Mouse (Mus musculus) lung, postnatal 0 days (tissue): ENCODE results near the gene Rcbtb1. TPM values are rescaled to one million over a fixed set of nuclear protein-coding genes. Genes with fewer than 3 reads are reported as not detected.

Source experiments
- ATAC-seq: fragments of 200-750 bp; cut with Nextera tagmentation; 2 replicates; pipeline ENCODE4 v1.8.0; 2017; ENCODE audit warnings: moderate library complexity
- DNase-seq: peaks from one replicate; pipeline ENCODE4 v3.0.0-alpha.2; 2016; ENCODE audit warnings: low spot score
- H3K27ac ChIP-seq: fragments of 300-500 bp; sonication (generic); 2 replicates; pipeline ENCODE4 v1.5.1; 2014; ENCODE audit warnings: antibody characterized with exemption, mild to moderate bottlenecking, low read length, mixed read lengths
- H3K27me3 ChIP-seq: fragments of 300-500 bp; sonication (generic); replicated peaks from 2 replicates; pipeline ENCODE4 v1.6.1; 2014; ENCODE audit warnings: low read length, mixed read lengths; ENCODE audit not compliant: insufficient read depth
- H3K36me3 ChIP-seq: fragments of 300-500 bp; sonication (generic); 2 replicates; pipeline ENCODE4 v1.6.1; 2014; ENCODE audit warnings: low read length, mixed read lengths; ENCODE audit not compliant: insufficient read depth
- H3K4me1 ChIP-seq: fragments of 300-500 bp; sonication (generic); 2 replicates; pipeline ENCODE4 v1.6.1; 2014; ENCODE audit warnings: antibody characterized with exemption, low read depth, low read length, mixed read lengths; ENCODE audit not compliant: insufficient read depth
- H3K4me2 ChIP-seq: fragments of 300-500 bp; sonication (generic); replicated peaks from 2 replicates; pipeline ENCODE4 v1.6.1; 2014; ENCODE audit warnings: low read depth, mild to moderate bottlenecking, low read length, moderate library complexity, mixed read lengths
- H3K4me3 ChIP-seq: fragments of 300-500 bp; sonication (generic); 2 replicates; pipeline ENCODE4 v1.5.1; 2014; ENCODE audit warnings: low read depth, low read length
- H3K9ac ChIP-seq: fragments of 300-500 bp; sonication (generic); replicated peaks from 2 replicates; pipeline ENCODE4 v1.6.1; 2014; ENCODE audit warnings: low read depth, mild to moderate bottlenecking
- H3K9me3 ChIP-seq: fragments of 300-500 bp; sonication (generic); 2 replicates; pipeline ENCODE4 v1.6.1; 2016; ENCODE audit warnings: low read length, mixed read lengths
- CTCF ChIP-seq: IDR thresholded peaks from 2 replicates; pipeline ENCODE4 v1.5.1; 2016; ENCODE audit warnings: antibody characterized with exemption, mild to moderate bottlenecking
- EP300 ChIP-seq: IDR thresholded peaks from 2 replicates; pipeline ENCODE4 v1.6.1; 2016; ENCODE audit warnings: antibody characterized with exemption, mild to moderate bottlenecking, control low read depth
- WGBS: fragments of 180-500 bp; shearing (Covaris S2); extraction: QIAGEN DNeasy Blood & Tissue Kit; methylation state at CpG from one replicate; pipeline ENCODE4 v1.1.7; 2014; 5-methylcytosine and 5-hydroxymethylcytosine counted together
- polyA plus RNA-seq: library from polyadenylated mRNA; unstranded; fragments of >200 nt; fragmentation: Nextera tagmentation; extraction: Ambion mirVana; gene quantifications from 2 replicates; pipeline ENCODE4 v1.2.1, GENCODE M21; 2015

Rcbtb1 gene
- polyA plus RNA-seq, 1 experiment from 2014 or later: 15.0 TPM

- H3K27ac ChIP-seq: no peak overlapping the region
- WGBS: 80% methylated on average over 2 of the region's 2 CpGs
- H3K36me3 ChIP-seq: no peaks in the 10 kb centered on the region
- ATAC-seq (no peak), DNase-seq (no peak)
- no peaks in the 10 kb centered on the region for H3K9me3 ChIP-seq
- H3K9ac ChIP-seq: no peak overlapping the region
- no peaks in the 10 kb centered on the region for H3K4me1 ChIP-seq
- H3K27me3 ChIP-seq: no peaks in the 10 kb centered on the region
- TF ChIP-seq EP300: no peak
- no peak for TF ChIP-seq CTCF
- H3K4me3 ChIP-seq: no peak overlapping the region
- H3K4me2 ChIP-seq: no peak overlapping the region
These were observed 14.9 kb upstream of the Rcbtb1 start for GRCm38 (mm10) chr14:59186121-59186520.

- no peaks in the 10 kb centered on the region for H3K9me3 ChIP-seq
- peak overlapping the region; percentile 54 for H3K4me2 ChIP-seq
- H3K4me3 ChIP-seq: peak overlapping the region; percentile 96
- no peak for ATAC-seq
- H3K4me1 ChIP-seq: no peaks in the 10 kb centered on the region
- peak overlapping the region; percentile 93 for H3K27ac ChIP-seq
- no peaks in the 10 kb centered on the region for H3K27me3 ChIP-seq
- no peak for TF ChIP-seq EP300
- H3K9ac ChIP-seq: peak overlapping the region; percentile 97
- no peak for DNase-seq
- H3K36me3 ChIP-seq: no peaks in the 10 kb centered on the region
- under 1% methylated on average over 21 of the region's 21 CpGs for WGBS
These were observed 701 bp downstream of the Rcbtb1 start for GRCm38 (mm10) chr14:59201604-59202215.

- no peak for TF ChIP-seq CTCF
- TF ChIP-seq EP300: no peak
- 43% methylated on average over 7 of the region's 7 CpGs for WGBS
- no peak overlapping the region for H3K9ac ChIP-seq
- H3K4me2 ChIP-seq: no peak overlapping the region
- H3K27ac ChIP-seq: no peak overlapping the region
- ATAC-seq (no peak), DNase-seq (no peak)
- H3K4me1 ChIP-seq: no peaks in the 10 kb centered on the region
- H3K4me3 ChIP-seq: no peak overlapping the region
- H3K27me3 ChIP-seq: no peaks in the 10 kb centered on the region
- H3K9me3 ChIP-seq: no peaks in the 10 kb centered on the region
- H3K36me3 ChIP-seq: no peaks in the 10 kb centered on the region
These were observed 4.5 kb downstream of the Rcbtb1 start for GRCm38 (mm10) chr14:59205461-59205860.

GRCm38 (mm10) chr14:59205976-59206583 lies 5.1 kb downstream of the Rcbtb1 start:
- Histone ChIP-seq H3K9ac (no peak overlapping the region), H3K4me1 (no peaks in the 10 kb centered on the region), H3K9me3 (no peaks in the 10 kb centered on the region), H3K4me2 (no peak overlapping the region), H3K27ac (no peak overlapping the region), H3K27me3 (no peaks in the 10 kb centered on the region), H3K36me3 (no peaks in the 10 kb centered on the region), H3K4me3 (no peak overlapping the region)
- ATAC-seq (no peak), DNase-seq (no peak)
- WGBS: 69% methylated on average over 10 of the region's 10 CpGs
- TF ChIP-seq CTCF (no peak), EP300 (no peak)

- Histone ChIP-seq H3K36me3 (no peaks in the 10 kb centered on the region), H3K4me3 (no peak overlapping the region), H3K4me1 (no peaks in the 10 kb centered on the region), H3K4me2 (no peak overlapping the region), H3K9me3 (no peaks in the 10 kb centered on the region), H3K27me3 (no peaks in the 10 kb centered on the region), H3K27ac (no peak overlapping the region), H3K9ac (no peak overlapping the region)
- 76% methylated on average over 7 of the region's 7 CpGs for WGBS
- no peak for TF ChIP-seq EP300
- TF ChIP-seq CTCF: no peak
- no peak for ATAC-seq
- DNase-seq: no peak
These were observed 8.0 kb downstream of the Rcbtb1 start for GRCm38 (mm10) chr14:59209003-59209402.

GRCm38 (mm10) chr14:59209816-59210215 lies 8.8 kb downstream of the Rcbtb1 start:
- Histone ChIP-seq H3K27me3 (no peaks in the 10 kb centered on the region), H3K4me1 (no peaks in the 10 kb centered on the region), H3K9me3 (no peaks in the 10 kb centered on the region), H3K9ac (no peak overlapping the region), H3K36me3 (no peaks in the 10 kb centered on the region), H3K4me3 (no peak overlapping the region), H3K27ac (no peak overlapping the region), H3K4me2 (no peak overlapping the region)
- TF ChIP-seq CTCF (no peak), EP300 (no peak)
- 93% methylated on average over 2 of the region's 2 CpGs for WGBS
- DNase-seq (no peak), ATAC-seq (no peak)
